Mouse (Mus musculus) kidney, adult 2 months (tissue): ENCODE results near the gene Krtdap.
"Not testable (repeated sequence)": the region's sequence is repeated elsewhere in the genome, so short reads cannot be mapped to it uniquely, and the experiment has no call there.

Experiments
- CTCF ChIP-seq: fragments of 200-500 bp; conservative IDR thresholded peaks from 2 replicates; pipeline ENCODE4 v1.5.1; 2011; ENCODE audit warnings: low read depth, mild to moderate bottlenecking, control low read depth, low read length, moderate library complexity, mixed read lengths; ENCODE audit not compliant: insufficient read depth, insufficient read length
- POLR2A ChIP-seq: fragments of 200-500 bp; IDR thresholded peaks from one replicate; pipeline ENCODE4 v1.6.1; 2011; ENCODE audit warnings: low read depth, low read length, control low read depth

- not testable (repeated sequence) for TF ChIP-seq POLR2A, CTCF
These were observed 44.1 kb upstream of the Krtdap start, which contains the start of gene Gapdhs for GRCm38 (mm10) chr7:30743617-30744016.
